Mouse (Mus musculus) mouse trophoblast stem cell (cell line): ENCODE measurements around the gene Cdr2l.

Experiments used
- in situ Hi-C, 2 experiments: fragments of 300-500 bp; cut with MseI, MboI; formaldehyde crosslinking; loops; 2 replicates in 1 of 2; 3 replicates in 1 of 2; pipeline ENCODE4 v1.15.1; 2025

Gene Cdr2l

GRCm38 (mm10) chr11:115381743-115382539, at the start of gene Cdr2l:
Gene Cdr2l (plus strand): TSS chr11:115381916.
- in situ Hi-C loops, result no loop called here

DNA sequence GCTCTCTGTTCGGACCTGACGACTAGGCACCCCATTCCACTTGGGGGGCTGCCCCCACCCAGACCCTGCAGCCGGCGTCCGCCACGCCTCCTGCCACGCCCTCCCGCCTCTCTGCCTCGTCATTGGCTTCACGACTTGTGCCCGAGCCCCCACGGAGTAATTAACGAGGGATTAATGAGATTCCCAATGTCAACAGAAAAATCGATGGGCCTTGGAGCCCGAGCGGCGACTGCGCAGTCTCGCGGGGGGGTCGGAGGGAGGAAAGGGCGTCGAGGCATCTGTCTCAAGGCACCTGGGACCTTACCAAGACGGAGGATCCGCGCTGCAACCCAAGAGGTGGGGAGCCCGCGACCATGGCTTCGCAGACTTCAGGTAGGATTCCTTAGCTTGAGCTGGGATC, 47.2 kb upstream of the Cdr2l start, which contains the start of gene Otop3:
TSS of gene Otop3 (plus strand) at position 201 of the 400 bp plus-strand sequence.
- in situ Hi-C loops, result no loop called here

DNA sequence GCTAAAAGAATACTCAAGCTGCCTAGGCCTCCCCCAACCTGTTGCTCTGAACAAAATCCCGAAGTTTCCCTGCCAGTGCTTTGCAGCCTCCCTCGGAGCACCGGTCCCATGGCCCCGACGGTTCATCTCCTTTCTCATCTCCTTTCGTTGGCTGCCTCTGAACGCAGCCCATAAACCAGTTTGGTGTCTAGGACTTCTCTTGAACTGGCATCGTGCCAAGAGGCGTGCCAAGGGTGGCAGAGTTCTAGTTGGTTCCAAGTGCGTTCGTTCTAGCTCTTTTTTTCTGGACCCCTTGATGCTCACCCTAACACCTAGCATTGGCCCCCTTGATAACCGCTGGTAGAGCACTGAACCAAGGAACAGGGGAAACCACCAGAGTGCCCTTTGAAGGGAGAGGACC, 46.5 kb upstream of the Cdr2l start:
- in situ Hi-C loops, result no loop called here

DNA sequence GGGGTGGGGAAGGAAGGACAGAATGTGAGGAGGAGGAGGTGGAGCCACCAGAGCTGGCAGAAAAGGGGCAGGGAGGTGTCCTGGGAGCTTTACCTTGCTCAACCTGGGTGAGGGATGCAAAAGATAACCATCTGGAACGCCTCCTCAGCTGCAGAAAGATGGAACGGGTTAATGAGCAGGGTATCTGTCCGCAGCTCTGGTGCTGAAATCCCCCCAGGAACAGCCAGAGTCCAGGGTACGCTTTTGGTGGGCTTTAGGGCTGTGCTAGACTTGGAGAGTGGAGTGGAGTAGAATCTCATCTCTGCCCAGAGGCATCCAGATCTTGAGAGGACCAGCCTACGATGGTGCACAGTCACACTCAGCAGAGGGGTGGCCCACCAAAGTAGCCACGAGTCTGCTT, 45.6 kb upstream of the Cdr2l start:
- in situ Hi-C loops, result no loop called here

DNA sequence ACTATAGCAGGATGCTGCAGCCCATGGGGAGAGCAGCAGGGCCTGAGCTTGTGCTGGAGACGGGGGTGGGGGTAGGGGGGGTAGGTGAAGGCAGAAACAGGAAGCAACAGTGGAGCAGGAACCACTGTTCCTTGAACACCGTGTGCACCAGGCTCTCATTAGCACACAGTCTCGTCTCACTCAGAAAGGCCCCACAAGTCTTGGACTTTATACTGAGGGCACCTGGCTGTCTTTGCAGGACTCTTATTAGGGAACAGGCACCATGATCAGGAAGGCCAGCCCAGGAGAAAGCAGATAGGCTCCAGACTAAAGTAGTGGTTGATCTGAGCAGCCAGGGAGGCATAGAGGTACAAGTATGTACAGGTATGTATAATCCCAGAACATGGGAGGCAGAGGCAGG, 44.4 kb upstream of the Cdr2l start:
- in situ Hi-C loops, result no loop called here

GRCm38 (mm10) chr11:115337826-115338225, 43.9 kb upstream of the Cdr2l start:
- in situ Hi-C loops, result no loop called here

GRCm38 (mm10) chr11:115341246-115341645, 40.5 kb upstream of the Cdr2l start:
- in situ Hi-C loops, result no loop called here

GRCm38 (mm10) chr11:115341866-115342265, 39.9 kb upstream of the Cdr2l start:
- in situ Hi-C loops, result no loop called here

- in situ Hi-C loops, result no loop called here
Measured at GRCm38 (mm10) chr11:115344967-115345366, 36.7 kb upstream of the Cdr2l start.

- in situ Hi-C loops, result no loop called here
Measured at GRCm38 (mm10) chr11:115345515-115345914, 36.2 kb upstream of the Cdr2l start.

- in situ Hi-C loops, result no loop called here
Measured at GRCm38 (mm10) chr11:115348681-115349248, 33.0 kb upstream of the Cdr2l start.

DNA sequence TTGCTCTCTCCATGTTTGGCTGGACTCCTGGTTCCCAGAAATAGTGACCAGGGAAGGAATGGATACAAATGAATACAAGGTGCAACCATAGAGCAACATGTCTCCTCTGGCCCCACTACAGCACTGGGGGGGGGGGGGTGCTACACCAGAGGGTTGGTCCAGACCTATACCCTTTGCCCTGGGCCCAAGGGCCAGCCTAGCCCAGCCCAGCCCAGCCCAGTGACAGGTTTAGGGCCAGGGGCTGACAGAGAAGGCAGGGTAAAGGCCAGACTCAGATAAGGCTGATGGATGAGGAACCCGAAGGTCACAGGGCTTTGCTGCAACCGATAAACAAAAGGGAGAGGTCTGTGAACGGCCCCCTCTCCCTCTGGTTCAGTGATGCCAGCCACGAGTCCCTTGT, 31.7 kb upstream of the Cdr2l start:
- in situ Hi-C loops, result no loop called here

GRCm38 (mm10) chr11:115353375-115353774, 28.3 kb upstream of the Cdr2l start:
- in situ Hi-C loops, result no loop called here

- in situ Hi-C loops, result no loop called here
Measured at GRCm38 (mm10) chr11:115354183-115354582, 27.5 kb upstream of the Cdr2l start.

DNA sequence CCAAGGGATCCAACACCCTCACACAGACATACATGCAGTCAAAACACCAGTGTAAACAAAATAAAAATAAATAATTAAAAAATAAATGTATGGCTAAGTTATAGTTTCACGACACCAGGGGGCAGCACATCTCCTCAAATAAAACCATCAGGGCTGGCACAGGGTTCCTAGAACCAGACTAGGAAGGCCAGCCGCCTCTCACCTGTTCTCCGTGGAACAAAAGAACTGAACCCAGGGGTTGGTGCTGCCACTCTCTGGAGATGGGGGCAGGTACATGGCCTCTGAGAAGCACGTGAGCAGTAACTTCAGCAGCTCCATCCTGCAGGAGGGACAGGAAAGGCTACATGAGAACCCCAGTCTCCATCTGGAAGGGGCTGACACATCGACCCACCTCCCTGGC, 23.2 kb upstream of the Cdr2l start:
- in situ Hi-C loops, result loop anchor here in 1 of 2 experiments (5.0 kb wide), 1 partner anchor 41 kb away; no protein-coding TSS in a partner anchor

DNA sequence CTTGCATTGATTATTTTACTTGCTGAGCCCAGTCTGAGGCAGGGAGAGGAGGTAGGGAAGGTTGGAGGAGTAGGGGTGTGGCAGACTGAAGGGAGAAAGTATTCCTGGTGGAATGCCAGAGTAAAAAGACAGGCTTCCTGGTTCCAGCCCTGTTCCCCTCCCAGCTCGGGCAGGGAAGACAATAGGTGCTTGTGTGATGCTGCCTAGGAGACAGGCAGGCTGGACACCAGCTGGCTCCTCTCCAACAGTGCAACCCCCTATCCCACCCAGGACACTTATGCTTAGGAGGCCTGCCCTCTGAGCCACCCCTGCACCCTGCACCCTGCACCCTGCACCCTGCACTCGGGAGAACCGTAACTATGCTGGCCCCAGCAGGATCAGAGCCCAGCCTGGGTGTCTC, 22.4 kb upstream of the Cdr2l start:
- in situ Hi-C loops, result loop anchor here in 1 of 2 experiments (5.0 kb wide), 1 partner anchor 42 kb away; no protein-coding TSS in a partner anchor

DNA sequence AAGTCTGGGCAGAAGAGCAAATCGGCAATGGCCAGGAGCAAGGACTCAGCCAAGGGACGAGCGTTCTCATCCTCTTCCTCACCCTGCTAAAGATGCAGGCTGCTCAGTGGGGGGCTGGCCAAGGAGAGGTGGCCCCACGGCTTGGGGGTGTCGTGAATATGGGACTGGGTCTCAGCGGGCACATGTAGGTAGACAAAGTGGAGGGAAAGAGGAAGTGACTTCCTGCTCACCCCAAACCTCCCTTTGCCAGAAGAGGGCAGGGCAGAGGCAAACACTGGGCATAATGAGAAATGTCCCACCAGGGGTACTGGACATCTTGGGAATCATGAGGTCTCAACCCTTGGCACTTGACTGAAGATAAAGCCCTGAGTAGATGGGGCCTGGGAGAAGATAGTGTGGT, 22.0 kb upstream of the Cdr2l start:
- in situ Hi-C loops, result loop anchor here in 1 of 2 experiments (5.0 kb wide), 1 partner anchor 42 kb away; no protein-coding TSS in a partner anchor

- in situ Hi-C loops, result no loop called here
Measured at GRCm38 (mm10) chr11:115364136-115364535, 17.6 kb upstream of the Cdr2l start.

DNA sequence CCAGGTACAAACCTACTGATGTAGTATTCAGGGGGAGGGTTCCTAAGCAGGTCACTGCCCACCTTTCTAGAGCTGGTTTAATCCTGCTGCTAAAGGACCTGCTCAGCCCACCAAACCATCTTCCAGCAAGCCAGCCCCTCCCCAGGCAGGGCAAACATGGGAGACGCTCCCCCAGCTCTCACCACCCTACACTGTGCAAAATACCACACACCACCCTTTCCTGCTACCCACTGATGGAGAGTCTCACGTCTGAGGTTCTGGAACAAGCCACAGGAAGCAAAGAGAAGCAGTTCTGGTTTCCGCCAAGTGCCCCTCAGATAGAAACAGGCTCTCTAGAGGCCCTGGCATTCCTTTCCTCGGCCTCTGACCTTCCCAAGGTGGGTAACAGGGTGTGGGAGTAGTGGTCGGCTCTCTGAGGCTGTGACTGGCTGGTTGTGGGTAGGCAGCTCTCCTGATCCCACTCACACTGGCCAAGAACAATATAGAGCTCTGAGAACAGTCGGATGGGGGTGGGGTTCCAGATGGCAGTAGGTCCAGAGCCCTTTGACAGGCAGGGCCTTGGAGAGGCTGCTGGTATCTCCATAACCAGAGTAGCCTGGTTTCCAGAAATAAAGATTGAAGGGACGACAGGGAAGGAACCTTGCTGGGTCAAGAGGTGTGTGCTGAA, 15.5 kb upstream of the Cdr2l start:
- in situ Hi-C loops, result no loop called here

- in situ Hi-C loops, result no loop called here
Measured at GRCm38 (mm10) chr11:115366706-115367394, 14.9 kb upstream of the Cdr2l start.

DNA sequence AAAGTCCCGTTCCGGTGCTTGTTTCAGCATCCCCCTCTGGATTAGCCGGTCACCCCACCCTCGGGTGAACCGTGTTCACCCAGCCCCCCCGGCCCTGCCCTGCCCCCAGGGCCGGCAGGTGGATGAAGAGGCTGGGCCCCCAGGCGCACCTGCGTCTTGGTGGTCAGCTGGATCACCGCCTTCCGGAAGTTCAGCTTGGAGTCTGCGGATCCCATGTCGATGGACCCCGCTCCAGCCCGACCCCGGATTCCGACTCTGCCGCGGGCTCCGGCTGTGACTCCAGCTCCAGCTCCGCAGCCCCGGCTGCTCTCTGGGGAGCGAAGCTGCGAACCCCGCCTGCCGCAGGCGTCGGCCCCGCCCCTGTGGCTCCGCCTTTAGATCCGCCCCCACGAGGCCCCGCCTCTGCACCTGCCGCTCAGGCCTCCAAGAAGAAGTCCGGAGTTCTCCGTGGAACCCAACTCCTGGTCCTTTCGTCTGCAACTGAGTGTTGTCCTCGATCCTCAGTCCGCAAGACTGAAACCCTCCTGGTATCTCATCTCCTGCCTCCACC, 14.2 kb upstream of the Cdr2l start, which contains the start of gene Hid1:
TSS of gene Hid1 (minus strand) at position 362 of the 550 bp plus-strand sequence.
- in situ Hi-C loops, result no loop called here
